Mouse (Mus musculus): ENCODE results near the gene Ddx17. TPM values are rescaled to one million over a fixed set of nuclear protein-coding genes. Genes with fewer than 3 reads are reported as not detected.

The Ddx17 gene
- 49.1 and 57.6 TPM in 2 replicates for polyA plus RNA-seq (2014; fragmentation: Nextera tagmentation; extraction: Ambion mirVana)

GRCm38 (mm10) chr15:79546410-79547288 is at the start of gene Ddx17:
Gene Ddx17 (minus strand): TSS chr15:79546741.
- peak within 1 kb of the TSS; percentile 97 for H3K4me3 ChIP-seq (ENCODE audit: control insufficient read depth in 1 of 2, insufficient read depth in 1 of 2, low read depth in 1 of 2, low read length in 2 of 2)
- peak within 1 kb of the TSS; percentile 98 to 99 for H3K27ac ChIP-seq (replicated peaks in 1 of 2; ENCODE audit: control insufficient read depth in 1 of 2, insufficient read depth in 1 of 2, low read depth in 2 of 2, low read length in 2 of 2)
- peaks cover 28% of the 10 kb centered on the region for H3K36me3 ChIP-seq (ENCODE audit: control insufficient read depth, insufficient read depth, low read length)
- 2% methylated on average over 83 of the region's 84 CpGs for WGBS
- no peaks in the 10 kb centered on the region for H3K27me3 ChIP-seq (ENCODE audit: control insufficient read depth, insufficient read depth, low read length)
- peak; percentile 96 for ATAC-seq (ENCODE audit: insufficient number of reproducible peaks, insufficient read depth, low FRiP score, low read depth)
- peaks cover 7 to 18% of the 10 kb centered on the region in 2 experiments for H3K4me1 ChIP-seq (ENCODE audit: control insufficient read depth in 2 of 2, insufficient read depth in 2 of 2, low read length in 2 of 2)
- peak within 1 kb of the TSS; percentile 99 for H3K9ac ChIP-seq (ENCODE audit: low read length)
- H3K9me3 ChIP-seq (ENCODE audit: control insufficient read depth, low read length) = no peaks in the 10 kb centered on the region
- peak within 1 kb of the TSS; percentile 79 for H3K4me2 ChIP-seq (ENCODE audit: low read length)

GRCm38 (mm10) chr15:79581581-79581980 is 35.0 kb upstream of the Ddx17 start:
- no peaks in the 10 kb centered on the region for H3K4me1 ChIP-seq (ENCODE audit: control insufficient read depth in 2 of 2, insufficient read depth in 2 of 2, low read length in 2 of 2)
- no peaks in the 10 kb centered on the region for H3K27me3 ChIP-seq (ENCODE audit: control insufficient read depth, insufficient read depth, low read length)
- no peak overlapping the region for H3K4me3 ChIP-seq (ENCODE audit: control insufficient read depth in 1 of 2, insufficient read depth in 1 of 2, low read depth in 1 of 2, low read length in 2 of 2)
- no peak overlapping the region for H3K4me2 ChIP-seq (ENCODE audit: low read length)
- no peak for ATAC-seq (ENCODE audit: insufficient number of reproducible peaks, insufficient read depth, low FRiP score, low read depth)
- 47% methylated on average over 1 of the region's 1 CpGs for WGBS
- no peaks in the 10 kb centered on the region for H3K9me3 ChIP-seq (ENCODE audit: control insufficient read depth, low read length)
- no peaks in the 10 kb centered on the region for H3K36me3 ChIP-seq (ENCODE audit: control insufficient read depth, insufficient read depth, low read length)
- no peak overlapping the region for H3K27ac ChIP-seq (replicated peaks in 1 of 2; ENCODE audit: control insufficient read depth in 1 of 2, insufficient read depth in 1 of 2, low read depth in 2 of 2, low read length in 2 of 2)
- no peak overlapping the region for H3K9ac ChIP-seq (ENCODE audit: low read length)

GRCm38 (mm10) chr15:79577671-79578426 is 31.3 kb upstream of the Ddx17 start:
- Histone ChIP-seq H3K9ac (ENCODE audit: low read length) (no peak overlapping the region), H3K27ac (replicated peaks in 1 of 2; ENCODE audit: control insufficient read depth in 1 of 2, insufficient read depth in 1 of 2, low read depth in 2 of 2, low read length in 2 of 2) (no peak overlapping the region)
- no peak for ATAC-seq (ENCODE audit: insufficient number of reproducible peaks, insufficient read depth, low FRiP score, low read depth)

GRCm38 (mm10) chr15:79576947-79577346 is 30.4 kb upstream of the Ddx17 start:
- Histone ChIP-seq H3K4me3 (ENCODE audit: control insufficient read depth in 1 of 2, insufficient read depth in 1 of 2, low read depth in 1 of 2, low read length in 2 of 2) (no peak overlapping the region), H3K4me1 (ENCODE audit: control insufficient read depth in 2 of 2, insufficient read depth in 2 of 2, low read length in 2 of 2) (no peaks in the 10 kb centered on the region), H3K27me3 (ENCODE audit: control insufficient read depth, insufficient read depth, low read length) (no peaks in the 10 kb centered on the region), H3K27ac (replicated peaks in 1 of 2; ENCODE audit: control insufficient read depth in 1 of 2, insufficient read depth in 1 of 2, low read depth in 2 of 2, low read length in 2 of 2) (no peak overlapping the region), H3K9ac (ENCODE audit: low read length) (no peak overlapping the region), H3K4me2 (ENCODE audit: low read length) (no peak overlapping the region), H3K9me3 (ENCODE audit: control insufficient read depth, low read length) (no peaks in the 10 kb centered on the region), H3K36me3 (ENCODE audit: control insufficient read depth, insufficient read depth, low read length) (no peaks in the 10 kb centered on the region)
- ATAC-seq (ENCODE audit: insufficient number of reproducible peaks, insufficient read depth, low FRiP score, low read depth) = no peak
- WGBS = 85% methylated on average over 2 of the region's 2 CpGs

More at GRCm38 (mm10) chr15:79577671-79578426, 31.3 kb upstream of the Ddx17 start:
- H3K4me3 ChIP-seq (ENCODE audit: control insufficient read depth in 1 of 2, insufficient read depth in 1 of 2, low read depth in 1 of 2, low read length in 2 of 2) = no peak overlapping the region
- H3K4me2 ChIP-seq (ENCODE audit: low read length) = no peak overlapping the region
- no peaks in the 10 kb centered on the region for H3K36me3 ChIP-seq (ENCODE audit: control insufficient read depth, insufficient read depth, low read length)
- H3K9me3 ChIP-seq (ENCODE audit: control insufficient read depth, low read length) = no peaks in the 10 kb centered on the region
- 55% methylated on average over 6 of the region's 6 CpGs for WGBS
- no peaks in the 10 kb centered on the region for H3K4me1 ChIP-seq (ENCODE audit: control insufficient read depth in 2 of 2, insufficient read depth in 2 of 2, low read length in 2 of 2)
- no peaks in the 10 kb centered on the region for H3K27me3 ChIP-seq (ENCODE audit: control insufficient read depth, insufficient read depth, low read length)

GRCm38 (mm10) chr15:79575543-79576222 is 29.1 kb upstream of the Ddx17 start:
- ATAC-seq (ENCODE audit: insufficient number of reproducible peaks, insufficient read depth, low FRiP score, low read depth) = no peak
- Histone ChIP-seq H3K27me3 (ENCODE audit: control insufficient read depth, insufficient read depth, low read length) (no peaks in the 10 kb centered on the region), H3K4me2 (ENCODE audit: low read length) (no peak overlapping the region), H3K9ac (ENCODE audit: low read length) (no peak overlapping the region), H3K9me3 (ENCODE audit: control insufficient read depth, low read length) (no peaks in the 10 kb centered on the region), H3K36me3 (ENCODE audit: control insufficient read depth, insufficient read depth, low read length) (no peaks in the 10 kb centered on the region), H3K4me1 (ENCODE audit: control insufficient read depth in 2 of 2, insufficient read depth in 2 of 2, low read length in 2 of 2) (no peaks in the 10 kb centered on the region), H3K4me3 (ENCODE audit: control insufficient read depth in 1 of 2, insufficient read depth in 1 of 2, low read depth in 1 of 2, low read length in 2 of 2) (no peak overlapping the region), H3K27ac (replicated peaks in 1 of 2; ENCODE audit: control insufficient read depth in 1 of 2, insufficient read depth in 1 of 2, low read depth in 2 of 2, low read length in 2 of 2) (no peak overlapping the region)
- 43% methylated on average over 1 of the region's 1 CpGs for WGBS

- WGBS = 35% methylated on average over 9 of the region's 9 CpGs
- no peak for ATAC-seq (ENCODE audit: insufficient number of reproducible peaks, insufficient read depth, low FRiP score, low read depth)
- peak overlapping the region; percentile 28 for H3K4me2 ChIP-seq (ENCODE audit: low read length)
- H3K4me3 ChIP-seq (ENCODE audit: control insufficient read depth in 1 of 2, insufficient read depth in 1 of 2, low read depth in 1 of 2, low read length in 2 of 2) = no peak overlapping the region
- no peaks in the 10 kb centered on the region for H3K27me3 ChIP-seq (ENCODE audit: control insufficient read depth, insufficient read depth, low read length)
- no peaks in the 10 kb centered on the region for H3K9me3 ChIP-seq (ENCODE audit: control insufficient read depth, low read length)
- H3K9ac ChIP-seq (ENCODE audit: low read length) = no peak overlapping the region
- peak overlapping the region; percentile 7 to 72; a peak in 3 of 4 replicates for H3K27ac ChIP-seq (replicated peaks in 1 of 2; ENCODE audit: control insufficient read depth in 1 of 2, insufficient read depth in 1 of 2, low read depth in 2 of 2, low read length in 2 of 2)
- peaks cover 0 to 10% of the 10 kb centered on the region in 2 experiments; a peak in 2 of 4 replicates for H3K4me1 ChIP-seq (ENCODE audit: control insufficient read depth in 2 of 2, insufficient read depth in 2 of 2, low read length in 2 of 2)
- no peaks in the 10 kb centered on the region for H3K36me3 ChIP-seq (ENCODE audit: control insufficient read depth, insufficient read depth, low read length)
Measured at GRCm38 (mm10) chr15:79562417-79562816, 15.9 kb upstream of the Ddx17 start.

- no peak overlapping the region for H3K27ac ChIP-seq (replicated peaks in 1 of 2; ENCODE audit: control insufficient read depth in 1 of 2, insufficient read depth in 1 of 2, low read depth in 2 of 2, low read length in 2 of 2)
- H3K4me2 ChIP-seq (ENCODE audit: low read length) = no peak overlapping the region
- 56% methylated on average over 3 of the region's 3 CpGs for WGBS
- no peak overlapping the region for H3K9ac ChIP-seq (ENCODE audit: low read length)
- no peaks in the 10 kb centered on the region for H3K27me3 ChIP-seq (ENCODE audit: control insufficient read depth, insufficient read depth, low read length)
- H3K4me3 ChIP-seq (ENCODE audit: control insufficient read depth in 1 of 2, insufficient read depth in 1 of 2, low read depth in 1 of 2, low read length in 2 of 2) = no peak overlapping the region
- no peaks in the 10 kb centered on the region for H3K36me3 ChIP-seq (ENCODE audit: control insufficient read depth, insufficient read depth, low read length)
- no peaks in the 10 kb centered on the region for H3K9me3 ChIP-seq (ENCODE audit: control insufficient read depth, low read length)
- peaks cover 0 to 10% of the 10 kb centered on the region in 2 experiments; a peak in 2 of 4 replicates for H3K4me1 ChIP-seq (ENCODE audit: control insufficient read depth in 2 of 2, insufficient read depth in 2 of 2, low read length in 2 of 2)
- no peak for ATAC-seq (ENCODE audit: insufficient number of reproducible peaks, insufficient read depth, low FRiP score, low read depth)
Measured at GRCm38 (mm10) chr15:79559649-79560048, 13.1 kb upstream of the Ddx17 start.
